19 mouse cellular contexts compared by ENCODE assay signal in the genomic region with DNA sequence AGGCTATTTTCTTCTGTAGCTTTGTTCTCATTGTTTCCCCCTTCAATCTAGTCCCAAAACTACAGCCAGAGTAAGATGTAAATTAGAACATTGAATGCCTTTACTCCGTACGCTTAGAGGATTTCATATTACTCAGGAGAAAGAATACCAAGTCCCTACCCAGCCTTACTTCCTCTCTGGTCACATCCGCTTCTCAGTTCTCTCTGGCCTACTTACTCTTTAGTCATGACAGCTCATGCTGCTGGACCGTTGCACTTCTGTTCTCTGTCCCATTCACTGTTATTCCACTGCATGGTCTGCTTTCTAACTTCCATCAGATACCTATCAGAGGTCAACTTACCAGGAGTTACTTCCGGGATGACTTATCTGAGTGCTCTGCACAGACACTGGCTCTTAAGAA.
DNase-seq lines count a peak whose midpoint lies in the region; ATAC-seq and TF ChIP-seq lines count a peak whose summit lies in the region.
"Had no signal": no experiment of that assay in that cellular context is flagged by ENCODE, and none has a peak within 500 bp of the region (broad histone marks: within the 10 kb centered on the region; RNA-seq: fewer than 3 reads in every experiment).

No protein-coding gene starts in this region.

- H3K4me1 ChIP-seq in liver, postnatal 0 days (ENCODE audit: insufficient read depth): no peaks in the 10 kb centered on the region
- no peaks in the 10 kb centered on the region; the same call in 1 of the 2 replicates for H3K4me1 ChIP-seq in liver, embryonic 11.5 days (replicated peaks; ENCODE audit: control insufficient read depth, insufficient read depth, low read length)

- TF ChIP-seq CTCF in liver, postnatal 0 days (IDR thresholded peaks at IDR 0.05; ENCODE audit: low read depth): no peak

- H3K27ac ChIP-seq in liver, postnatal 0 days (ENCODE audit: low read depth): 0 out of 2 replicates have a peak overlapping the region, but pooled peaks have one; percentile 51
- no peak overlapping the region for H3K27ac ChIP-seq in liver, embryonic 11.5 days (ENCODE audit: low read depth, low read length)
- H3K27ac ChIP-seq: embryonic facial prominence, embryonic 13.5 days; heart, embryonic 10.5 days; kidney, embryonic 15.5 days; limb, embryonic 13.5 days had no signal

- no peak overlapping the region for H3K9ac ChIP-seq in liver, postnatal 0 days (replicated peaks)
- H3K9ac ChIP-seq in liver, embryonic 11.5 days (ENCODE audit: low read depth, low read length): no peak overlapping the region
- H3K9ac ChIP-seq: embryonic facial prominence, embryonic 13.5 days; kidney, embryonic 15.5 days; limb, embryonic 13.5 days had no signal

- no peak overlapping the region for H3K4me3 ChIP-seq in liver, postnatal 0 days (ENCODE audit: low read depth, low read length)
- H3K4me3 ChIP-seq in liver, embryonic 11.5 days (ENCODE audit: low read depth, low read length): no peak overlapping the region
- H3K4me3 ChIP-seq: embryonic facial prominence, embryonic 13.5 days; heart, embryonic 10.5 days; kidney, embryonic 15.5 days; limb, embryonic 13.5 days had no signal

- TF ChIP-seq EP300 in liver, postnatal 0 days (IDR thresholded peaks at IDR 0.05; ENCODE audit: low read depth): no peak

- H3K9me3 ChIP-seq in liver, postnatal 0 days (ENCODE audit: low read length): no peaks in the 10 kb centered on the region
- no peaks in the 10 kb centered on the region for H3K9me3 ChIP-seq in liver, embryonic 11.5 days (ENCODE audit: control insufficient read depth, low read length)
- H3K9me3 ChIP-seq: embryonic facial prominence, embryonic 13.5 days; heart, embryonic 10.5 days; kidney, embryonic 15.5 days; limb, embryonic 13.5 days had no signal

- no peaks in the 10 kb centered on the region; the same call in 1 of the 2 replicates for H3K36me3 ChIP-seq in liver, postnatal 0 days (replicated peaks; ENCODE audit: insufficient read depth, low read length)
- no peaks in the 10 kb centered on the region for H3K36me3 ChIP-seq in liver, embryonic 11.5 days (ENCODE audit: control insufficient read depth, insufficient read depth, low read length)
- H3K36me3 ChIP-seq: embryonic facial prominence, embryonic 13.5 days; heart, embryonic 10.5 days; kidney, embryonic 15.5 days had no signal

- WGBS in liver, postnatal 0 days (ENCODE audit: insufficient replicate concordance): 44% methylated on average over 5 of the region's 5 CpGs
- 58% methylated on average over 5 of the region's 5 CpGs for WGBS in liver, embryonic 11.5 days

- DNase-seq in heart, adult 8-10 months (ENCODE audit: low spot score): peak; percentile 21
- DNase-seq in heart, postnatal 4 days: no peak
- no peak for DNase-seq in liver, postnatal 0 days
- no peak for DNase-seq in liver, embryonic 11.5 days (ENCODE audit: low spot score)
- peak; percentile 26 for DNase-seq in Muller cell, postnatal 12 days (ENCODE audit: inconsistent ontology term)
- DNase-seq in testis, postnatal 14 days (ENCODE audit: low spot score): no peak
- no peak for DNase-seq in yolk sac, embryonic 10.5 days (ENCODE audit: low spot score)
- DNase-seq: adrenal gland, postnatal 25 days; cerebellum, adult 8-10 months; gastrocnemius, postnatal 10 days; lung, adult 18-20 months; lung, postnatal 4 days; midbrain, embryonic 14.5 days had no signal

- H3K4me2 ChIP-seq in liver, postnatal 0 days (ENCODE audit: low read depth, low read length): no peak overlapping the region
- no peak overlapping the region for H3K4me2 ChIP-seq in liver, embryonic 11.5 days
- H3K4me2 ChIP-seq: embryonic facial prominence, embryonic 13.5 days; kidney, embryonic 15.5 days; limb, embryonic 13.5 days had no signal

- H3K27me3 ChIP-seq in liver, postnatal 0 days (ENCODE audit: insufficient read depth, low read length): no peaks in the 10 kb centered on the region
- H3K27me3 ChIP-seq in liver, embryonic 11.5 days (replicated peaks; ENCODE audit: control insufficient read depth, insufficient read depth, low read length): no peaks in the 10 kb centered on the region
- H3K27me3 ChIP-seq: embryonic facial prominence, embryonic 13.5 days; kidney, embryonic 15.5 days; limb, embryonic 13.5 days had no signal

- no peak for ATAC-seq in liver, postnatal 0 days
- no peak for ATAC-seq in liver, embryonic 11.5 days (replicated peaks; ENCODE audit: low FRiP score)
- peak; percentile 37; the same call in 1 of the 2 replicates for ATAC-seq in megakaryocyte progenitor cell, adult 5-6 weeks (replicated peaks; ENCODE audit: poor library complexity)
- ATAC-seq: inflammation-experienced regulatory T-cells, adult 6 months had no signal

Comparison
In these comparisons a context has a peak if more than half of its experiments do, and no peak if none do; other contexts are left out.
1. DNase-seq: peak in heart, adult 8-10 months (single experiment) and Muller cell, postnatal 12 days (single experiment); none in heart, postnatal 4 days (single experiment), liver, postnatal 0 days (single experiment), liver, embryonic 11.5 days (single experiment), testis, postnatal 14 days (single experiment) and yolk sac, embryonic 10.5 days (single experiment).